Mouse (Mus musculus): Measurements from ENCODE around the gene Emilin3.

Gene Emilin3

DNA sequence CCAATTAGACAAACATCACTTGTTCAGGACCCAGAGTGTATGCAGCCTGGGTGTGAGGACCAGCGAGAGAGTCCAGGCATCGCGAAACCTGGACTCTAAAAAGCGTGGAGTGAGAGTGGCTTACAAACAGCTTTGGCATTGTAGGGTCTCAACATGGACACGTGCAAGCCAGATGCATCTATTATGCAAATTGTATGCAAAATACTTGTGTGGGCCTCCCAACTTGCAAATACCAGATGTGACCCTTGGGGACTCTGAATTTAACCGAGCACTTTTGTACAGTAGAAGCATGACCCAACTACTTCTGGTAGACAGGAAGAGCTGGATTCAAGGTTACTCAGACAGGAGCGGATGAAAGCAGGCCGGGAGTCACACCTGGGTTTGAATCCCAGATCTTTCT, 4.6 kb upstream of the Emilin3 start:
- no peak for DNase-seq (ENCODE audit: low spot score in 2 of 2)

- DNase-seq (ENCODE audit: low spot score in 2 of 2) = no peak
Observed at GRCm38 (mm10) chr2:160915821-160916610, 3.9 kb upstream of the Emilin3 start.

DNA sequence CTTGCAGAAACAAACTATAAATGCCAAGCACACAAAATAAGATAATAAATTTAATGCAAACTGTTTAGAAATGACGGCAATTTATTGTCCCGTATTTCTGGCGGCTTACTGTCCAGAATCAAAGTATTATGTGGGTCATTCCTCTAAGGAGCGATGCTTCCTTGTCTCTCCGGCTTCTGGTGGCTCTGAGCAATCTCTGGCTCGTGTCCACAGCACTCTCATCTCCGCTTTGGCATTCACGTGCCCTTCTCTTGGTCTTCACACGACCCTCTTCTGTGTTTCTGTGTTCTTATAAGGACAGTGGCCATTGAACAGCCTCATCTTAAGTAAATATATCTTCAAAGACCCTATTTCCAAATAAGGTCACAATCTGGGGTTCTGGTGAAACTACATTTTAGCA, 2.5 kb upstream of the Emilin3 start:
- DNase-seq (ENCODE audit: low spot score in 2 of 2) = no peak

GRCm38 (mm10) chr2:160911558-160912201, 448 bp downstream of the Emilin3 start:
- no peak for DNase-seq (ENCODE audit: low spot score in 2 of 2)

DNA sequence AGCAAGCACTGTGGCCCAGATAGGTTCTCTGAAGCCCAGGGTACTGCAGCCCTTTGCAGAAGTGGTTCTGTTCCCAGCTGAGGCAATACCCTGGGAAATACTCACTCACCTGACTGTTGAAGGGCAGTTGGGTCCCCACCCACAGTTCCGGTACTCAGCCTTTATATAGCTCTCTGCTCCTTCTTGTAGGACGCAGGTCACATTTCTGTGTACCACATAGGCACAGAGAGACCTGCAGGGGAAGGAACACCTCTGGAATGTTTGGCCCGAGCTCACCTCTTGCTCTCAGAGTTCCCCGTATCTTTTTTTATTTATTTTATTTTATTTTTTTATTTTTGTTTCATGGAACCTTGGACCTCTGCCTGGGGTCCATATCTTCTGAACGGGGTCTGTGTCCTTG, 1.5 kb downstream of the Emilin3 start:
- no peak for DNase-seq (ENCODE audit: low spot score in 2 of 2)

DNA sequence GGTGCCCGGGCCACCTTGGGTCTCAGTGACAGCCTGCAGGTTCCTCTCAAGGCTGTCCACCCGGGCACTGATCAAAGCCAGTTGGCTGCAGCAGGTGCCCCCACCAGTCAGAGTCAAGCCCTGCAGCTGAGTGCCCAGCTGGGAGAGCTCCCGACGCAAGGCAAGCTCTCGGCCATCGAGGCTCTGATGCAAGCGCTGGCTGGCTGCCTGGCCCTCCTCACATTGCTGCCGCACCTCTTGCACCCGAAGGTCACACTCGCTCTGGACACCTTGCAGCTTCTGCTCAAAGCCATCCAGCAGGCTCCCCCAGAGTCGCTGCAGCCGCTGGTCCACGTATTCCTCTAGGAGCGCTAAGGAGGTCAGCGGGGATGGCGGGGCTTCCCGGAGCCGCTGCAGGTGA, 3.5 kb downstream of the Emilin3 start:
- DNase-seq (ENCODE audit: low spot score in 2 of 2) = no peak

DNA sequence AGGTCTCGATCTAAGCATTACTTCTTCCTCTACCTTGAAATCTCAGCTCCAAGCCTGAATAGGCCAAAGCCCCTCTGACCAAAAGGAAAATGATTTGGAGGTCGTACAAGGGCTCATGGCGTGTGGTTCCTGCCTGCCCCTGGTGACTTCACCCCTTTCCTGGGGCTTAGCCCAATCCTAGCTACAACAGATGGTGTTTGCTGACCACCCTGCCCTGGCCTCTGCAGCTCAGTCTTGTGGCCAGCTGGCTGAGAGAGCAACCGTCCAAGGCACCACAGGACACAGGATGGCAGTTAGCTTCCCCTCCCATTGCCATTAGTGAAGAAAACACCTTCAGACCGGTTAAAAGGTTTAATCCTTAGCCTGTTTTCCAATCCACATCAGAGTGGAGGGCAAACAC, 6.0 kb downstream of the Emilin3 start:
- DNase-seq (ENCODE audit: low spot score in 2 of 2) = no peak

- DNase-seq (ENCODE audit: low spot score in 2 of 2) = no peak
Observed at GRCm38 (mm10) chr2:160905301-160905700, 6.8 kb downstream of the Emilin3 start.

DNA sequence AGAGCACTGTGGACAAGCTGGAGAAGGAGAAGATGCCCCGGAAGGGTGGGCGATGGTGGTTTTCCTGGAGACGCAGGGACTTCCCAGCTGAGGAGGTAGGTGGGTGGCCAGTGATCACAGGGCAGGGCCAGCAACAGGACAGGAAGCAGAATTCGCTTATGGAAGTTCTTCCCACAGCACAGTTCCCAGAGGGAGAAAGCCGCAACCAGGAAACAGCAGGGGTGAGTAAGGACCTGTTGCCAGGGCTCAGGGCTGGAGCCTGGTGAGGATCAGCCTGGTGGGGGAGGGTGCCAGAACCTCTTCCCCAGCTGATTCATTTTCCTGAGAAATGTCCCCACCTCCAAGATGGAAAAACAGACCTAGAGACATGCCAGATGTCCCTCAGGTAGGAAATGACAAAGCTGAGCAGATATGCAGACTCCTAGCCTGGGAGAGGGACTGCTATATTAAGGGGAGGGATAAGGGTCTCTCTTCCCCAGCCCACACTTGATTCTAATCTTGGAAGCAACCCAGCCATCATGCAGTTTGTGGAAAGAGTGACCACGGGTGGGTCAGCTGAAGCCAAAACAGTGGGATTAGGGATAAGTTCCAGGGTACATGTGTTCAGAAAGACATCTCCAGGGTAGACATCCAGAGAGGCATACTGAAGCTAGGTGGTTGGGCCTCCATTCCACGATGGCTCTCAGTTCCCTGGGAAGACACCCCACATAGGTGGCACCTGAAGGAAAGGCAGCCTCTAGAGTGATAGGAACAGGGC, 10.3 kb downstream of the Emilin3 start:
- DNase-seq (ENCODE audit: low spot score in 2 of 2) = no peak

GRCm38 (mm10) chr2:160891697-160892096, 20.4 kb downstream of the Emilin3 start:
- DNase-seq (ENCODE audit: low spot score in 2 of 2) = no peak

DNA sequence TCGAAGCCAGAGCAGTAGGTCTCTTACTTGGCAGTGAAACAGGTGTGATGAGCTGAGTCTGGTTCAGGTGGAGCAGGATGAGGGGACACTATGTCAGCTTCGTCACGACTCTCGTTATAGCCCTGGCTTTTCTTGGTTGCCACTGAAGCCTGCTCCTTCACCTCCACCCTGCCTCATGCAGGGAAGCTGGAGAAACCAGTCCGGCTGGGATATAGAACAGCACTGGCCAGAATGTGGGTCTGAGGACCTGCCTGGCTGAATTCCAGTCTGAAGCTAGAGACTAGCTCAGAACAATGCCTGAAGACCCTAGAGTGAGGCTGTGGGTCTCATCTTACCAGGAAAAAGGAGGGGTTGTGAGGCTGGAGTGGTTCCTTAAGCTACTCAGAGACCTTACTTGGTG, 21.1 kb downstream of the Emilin3 start:
- no peak for DNase-seq (ENCODE audit: low spot score in 2 of 2)

DNA sequence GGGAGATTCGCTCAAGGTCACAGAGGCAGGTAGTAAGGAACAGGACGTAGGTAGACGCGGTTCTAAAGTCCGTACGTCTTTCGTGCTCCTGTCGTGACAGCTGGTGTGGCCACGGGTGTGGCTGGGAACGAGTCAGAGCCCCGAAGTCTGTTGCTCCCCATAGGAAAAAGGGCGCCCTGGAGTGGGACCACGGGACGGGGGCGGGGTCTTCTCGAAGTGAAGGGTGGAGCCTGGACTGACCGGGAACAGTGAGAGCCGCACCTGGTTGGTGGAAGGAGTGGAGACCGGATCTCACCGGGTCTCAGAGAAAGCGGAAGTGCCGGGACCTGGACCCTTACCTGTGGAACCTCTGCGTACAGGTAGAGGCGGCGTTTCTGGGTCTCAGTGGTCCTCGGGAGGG, 24.3 kb downstream of the Emilin3 start:
- no peak for DNase-seq (ENCODE audit: low spot score in 2 of 2)

GRCm38 (mm10) chr2:160887284-160887683, 24.8 kb downstream of the Emilin3 start:
- DNase-seq (ENCODE audit: low spot score in 2 of 2) = peak; percentile 38 to 58

DNA sequence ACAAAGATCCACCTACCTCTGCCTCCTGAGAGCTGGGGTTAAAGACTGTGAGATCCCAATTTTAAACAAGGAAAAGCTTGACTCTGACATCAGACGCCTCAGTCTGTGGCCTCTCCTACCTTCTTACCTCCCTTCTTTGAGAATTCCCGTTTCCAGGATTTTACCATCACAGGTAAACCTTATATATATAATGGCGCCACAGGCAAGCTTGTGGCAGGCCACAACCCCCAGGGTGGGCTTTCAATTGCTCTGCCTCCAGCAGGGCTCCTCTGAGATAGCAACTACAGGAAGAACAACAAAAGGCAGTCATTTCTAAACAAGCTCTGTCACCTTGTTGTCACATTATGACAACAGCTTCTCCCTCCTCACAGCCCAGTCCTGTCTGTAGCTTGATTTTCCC, 25.9 kb downstream of the Emilin3 start:
- no peak for DNase-seq (ENCODE audit: low spot score in 2 of 2)

DNA sequence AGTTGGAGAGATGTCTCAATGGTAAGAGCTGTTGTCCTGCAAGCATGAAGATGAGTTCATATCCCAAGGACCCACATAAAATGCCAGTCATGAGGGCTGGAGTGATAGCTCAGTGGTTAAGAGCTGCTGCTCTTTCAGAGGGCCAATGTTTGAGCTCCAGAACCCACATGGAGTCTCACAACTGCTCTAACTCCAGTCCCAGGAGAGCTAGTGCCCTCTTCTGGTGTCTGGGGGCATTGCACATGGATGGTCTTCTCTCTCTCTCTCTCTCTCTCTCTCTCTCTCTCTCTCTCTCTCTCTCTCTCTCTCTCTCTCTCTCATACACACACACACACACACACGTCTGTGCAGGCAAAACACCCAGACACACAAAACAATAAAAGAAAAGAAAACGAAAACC, 27.3 kb downstream of the Emilin3 start:
- DNase-seq (ENCODE audit: low spot score in 2 of 2) = no peak

- DNase-seq (ENCODE audit: low spot score in 2 of 2) = no peak
Observed at GRCm38 (mm10) chr2:160883912-160884311, 28.2 kb downstream of the Emilin3 start.

- no peak for DNase-seq (ENCODE audit: low spot score in 2 of 2)
Observed at GRCm38 (mm10) chr2:160882436-160882835, 29.7 kb downstream of the Emilin3 start.

DNA sequence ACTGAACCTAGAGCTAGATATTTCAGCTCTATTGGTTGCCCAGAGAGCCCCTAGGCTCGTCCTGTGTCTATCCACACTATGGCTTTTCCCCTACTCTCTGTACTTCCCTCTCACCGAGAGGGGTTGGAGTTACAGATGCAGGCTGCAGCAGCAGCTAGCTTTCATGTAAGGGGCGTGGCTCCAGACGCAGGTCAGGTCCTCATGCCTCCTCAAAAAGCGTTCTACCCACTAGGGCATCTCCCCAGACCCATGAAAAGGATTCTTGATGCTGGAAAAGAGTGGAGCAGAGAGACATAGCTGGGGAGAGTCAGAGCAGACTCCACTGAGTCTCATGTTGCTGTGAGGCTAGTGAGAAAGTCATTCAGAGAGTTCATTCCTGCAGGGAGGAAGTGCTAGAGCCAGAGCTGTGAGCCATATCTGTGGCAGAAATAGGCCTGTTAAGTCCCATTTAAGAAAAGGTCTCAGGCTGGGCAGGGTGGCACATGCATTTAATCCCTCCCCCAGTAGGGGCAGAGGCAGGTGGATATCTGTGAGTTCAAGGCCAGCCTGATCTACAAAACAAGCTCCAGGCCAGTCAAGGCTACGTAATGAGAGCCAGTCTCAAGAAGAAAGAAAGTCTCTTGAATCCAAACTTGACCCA, 30.5 kb downstream of the Emilin3 start:
- DNase-seq (ENCODE audit: low spot score in 2 of 2) = no peak

- no peak for DNase-seq (ENCODE audit: low spot score in 2 of 2)
Observed at GRCm38 (mm10) chr2:160880453-160881195, 31.5 kb downstream of the Emilin3 start, which contains the start of gene Lpin3. TSS of gene Lpin3 (plus strand) at chr2:160880670.

DNA sequence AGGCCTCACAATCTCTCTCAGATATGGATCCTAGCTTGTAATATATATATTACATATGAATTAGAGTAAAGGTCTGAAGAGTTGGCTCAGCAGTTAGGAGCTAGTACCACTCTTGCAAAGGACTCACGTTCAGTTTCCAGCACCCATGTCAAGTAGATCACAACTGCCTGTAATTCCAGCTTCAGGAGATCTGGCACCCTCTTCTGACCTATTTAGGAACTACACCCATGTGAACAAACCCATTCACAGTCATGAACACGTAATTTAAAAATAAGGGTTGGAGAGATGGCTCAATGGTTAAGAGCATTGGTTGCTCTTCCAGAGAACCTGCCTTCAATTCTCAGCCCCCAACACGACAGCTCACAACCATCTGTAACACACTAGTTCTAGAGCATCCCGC, 36.0 kb downstream of the Emilin3 start:
- DNase-seq (ENCODE audit: low spot score in 2 of 2) = no peak

- DNase-seq (ENCODE audit: low spot score in 2 of 2) = no peak
Observed at GRCm38 (mm10) chr2:160874231-160874877, 37.8 kb downstream of the Emilin3 start.

Measured in spleen, postnatal 14 days (tissue).